Mouse (Mus musculus): ENCODE measurements around the gene Etfrf1.

The Etfrf1 gene

DNA sequence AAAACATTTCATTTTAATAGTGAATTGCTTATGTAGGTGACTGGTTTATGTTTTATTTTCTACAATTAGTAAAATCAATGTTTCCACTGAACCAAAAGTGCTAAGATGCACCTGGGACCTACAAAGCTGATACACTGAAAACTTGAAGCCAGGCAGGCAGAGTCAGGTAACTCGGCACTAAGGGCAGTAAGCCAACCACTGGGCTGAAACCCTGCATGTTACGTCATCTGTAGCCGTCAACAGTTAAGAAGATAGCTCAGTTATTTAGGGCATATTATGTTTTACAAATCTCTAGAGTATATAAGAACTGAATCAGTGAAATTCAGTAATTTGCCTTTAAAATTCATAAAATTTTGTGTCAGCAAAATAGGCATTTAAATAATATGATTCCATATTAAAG lies 15.4 kb downstream of the Etfrf1 start:
- no peak for DNase-seq (ENCODE audit: low spot score in 2 of 2)

DNA sequence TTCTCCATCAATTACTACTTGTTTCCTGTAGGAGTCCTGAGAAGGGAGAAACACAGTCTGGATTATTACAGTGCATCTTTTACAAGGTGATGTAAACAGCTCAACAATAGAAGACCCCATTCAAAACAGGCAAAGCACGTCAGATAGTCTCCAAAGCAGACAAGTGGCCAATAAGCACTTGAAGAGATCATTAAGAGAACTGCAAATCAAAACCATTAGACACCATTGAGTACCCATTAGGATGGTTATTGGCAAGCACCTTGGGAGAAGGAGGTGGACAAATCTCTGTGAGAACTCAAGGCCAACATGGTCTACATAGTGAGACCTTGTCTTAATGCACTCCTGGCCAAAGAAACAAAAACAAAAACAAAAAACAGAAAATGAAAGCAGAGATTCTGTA lies 23.5 kb downstream of the Etfrf1 start:
- no peak for DNase-seq (ENCODE audit: low spot score in 2 of 2)

DNA sequence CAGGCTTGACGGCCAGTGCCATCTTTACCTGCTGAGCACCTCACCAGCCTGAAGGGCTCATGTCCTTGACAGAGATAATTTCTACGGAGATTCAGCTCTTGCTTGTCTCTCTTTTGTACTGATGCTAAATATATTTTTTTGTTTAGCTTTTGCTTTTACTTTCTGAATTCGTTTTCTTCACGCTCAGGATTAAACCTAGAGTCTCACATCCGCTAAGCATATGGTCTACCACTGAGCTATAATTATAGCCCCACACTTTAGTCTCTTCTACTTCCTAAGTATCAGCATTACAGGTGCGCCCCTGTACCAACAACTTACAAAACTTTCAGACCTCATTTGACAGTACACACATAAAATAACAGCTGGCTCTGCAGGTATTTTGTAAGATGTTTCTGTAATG lies 24.4 kb downstream of the Etfrf1 start:
- DNase-seq (ENCODE audit: low spot score in 2 of 2): no peak

DNA sequence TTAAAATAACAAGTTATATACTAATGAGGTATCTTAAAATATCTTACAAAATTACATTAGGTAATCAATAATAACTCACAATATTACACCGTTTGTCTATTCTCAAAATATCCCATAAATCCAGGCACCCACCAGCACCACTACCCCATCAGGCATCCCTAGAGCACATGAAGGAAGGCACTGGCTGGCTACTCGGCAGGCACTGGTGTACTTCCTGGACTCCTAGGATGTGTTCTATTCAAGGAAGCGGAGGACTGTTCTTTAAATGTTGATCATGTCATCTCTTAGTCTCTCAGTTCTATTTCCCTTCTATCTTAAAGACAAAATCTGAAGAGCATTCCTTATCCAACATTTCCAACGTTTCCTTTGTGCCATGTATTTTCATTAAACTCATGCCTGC lies 26.2 kb downstream of the Etfrf1 start:
- DNase-seq (ENCODE audit: low spot score in 2 of 2): no peak

DNA sequence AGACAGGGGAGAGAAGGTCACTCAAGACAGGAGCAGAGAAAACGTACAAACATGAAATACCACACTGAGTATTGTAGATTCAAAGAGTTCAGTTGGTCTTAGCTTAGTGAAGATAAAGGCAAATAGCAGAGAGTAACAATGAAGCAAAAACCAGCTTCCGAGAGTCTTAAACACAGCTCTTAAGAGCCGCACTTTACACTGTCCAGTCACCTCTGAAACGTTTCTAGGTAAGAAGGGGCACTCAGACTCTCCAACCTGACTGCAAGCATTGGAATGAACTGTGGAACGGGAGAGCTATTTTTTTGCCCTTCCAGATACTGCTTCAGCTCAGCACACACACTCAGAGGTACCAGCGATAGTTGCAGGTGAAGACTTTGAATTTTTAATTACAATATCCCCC lies 29.4 kb downstream of the Etfrf1 start:
- DNase-seq (ENCODE audit: low spot score in 2 of 2): no peak

DNA sequence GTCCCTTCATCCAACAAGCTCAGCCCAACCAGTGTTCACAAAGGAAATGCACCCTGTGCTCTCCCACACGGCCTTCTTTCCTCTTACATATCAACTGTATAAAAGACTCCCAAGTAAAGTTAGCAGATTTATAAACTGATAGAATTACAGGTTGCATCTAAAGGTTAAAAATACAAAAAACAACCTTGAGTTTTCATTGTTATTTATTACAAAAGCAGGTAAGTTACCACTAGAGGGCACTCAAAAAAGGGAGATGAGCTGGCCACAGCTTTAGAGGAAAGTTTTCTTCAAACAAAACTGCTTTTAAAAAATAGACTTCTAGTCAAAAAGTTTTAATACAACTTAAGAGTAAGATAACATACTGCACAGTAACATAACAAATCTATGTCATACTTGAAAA lies 31.6 kb downstream of the Etfrf1 start:
- DNase-seq (ENCODE audit: low spot score in 2 of 2): no peak

DNA sequence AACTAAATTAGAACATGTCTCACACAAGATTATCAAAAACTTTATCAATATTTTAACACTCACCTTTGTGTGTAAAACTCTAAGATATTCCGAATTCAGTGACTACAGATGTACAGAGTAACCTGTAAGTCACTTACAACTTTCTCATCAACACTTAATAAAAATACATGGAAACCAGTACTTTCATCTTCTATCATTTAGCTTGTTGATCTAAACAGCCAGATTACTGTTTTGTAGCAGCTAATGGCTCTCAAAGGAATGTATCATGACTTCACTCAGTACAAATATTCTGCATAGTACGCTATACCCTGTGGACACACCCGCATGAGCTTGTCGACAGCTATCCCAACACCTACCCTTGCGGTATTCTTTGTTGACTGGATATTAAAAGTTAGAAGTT lies 35.9 kb downstream of the Etfrf1 start:
- DNase-seq (ENCODE audit: low spot score in 2 of 2): no peak

DNA sequence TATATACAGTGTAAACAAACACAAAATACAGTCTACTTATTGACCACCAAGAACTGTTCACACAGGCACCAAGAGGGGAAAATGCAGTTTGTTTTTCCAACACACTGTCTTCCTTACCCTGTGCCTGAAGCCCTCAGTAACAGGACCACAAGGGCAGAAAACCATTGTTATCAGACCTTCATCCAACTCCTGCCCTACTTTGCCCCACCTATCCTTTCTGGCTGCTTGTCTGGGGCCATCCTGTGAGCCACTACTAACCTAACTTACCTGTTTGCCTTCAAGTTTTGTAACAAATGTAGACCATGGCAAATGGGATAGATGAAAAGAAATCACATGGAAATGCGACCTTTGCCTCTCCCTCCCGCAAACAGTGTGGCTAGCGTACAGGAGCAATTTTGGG lies 37.0 kb downstream of the Etfrf1 start:
- no peak for DNase-seq (ENCODE audit: low spot score in 2 of 2)

DNA sequence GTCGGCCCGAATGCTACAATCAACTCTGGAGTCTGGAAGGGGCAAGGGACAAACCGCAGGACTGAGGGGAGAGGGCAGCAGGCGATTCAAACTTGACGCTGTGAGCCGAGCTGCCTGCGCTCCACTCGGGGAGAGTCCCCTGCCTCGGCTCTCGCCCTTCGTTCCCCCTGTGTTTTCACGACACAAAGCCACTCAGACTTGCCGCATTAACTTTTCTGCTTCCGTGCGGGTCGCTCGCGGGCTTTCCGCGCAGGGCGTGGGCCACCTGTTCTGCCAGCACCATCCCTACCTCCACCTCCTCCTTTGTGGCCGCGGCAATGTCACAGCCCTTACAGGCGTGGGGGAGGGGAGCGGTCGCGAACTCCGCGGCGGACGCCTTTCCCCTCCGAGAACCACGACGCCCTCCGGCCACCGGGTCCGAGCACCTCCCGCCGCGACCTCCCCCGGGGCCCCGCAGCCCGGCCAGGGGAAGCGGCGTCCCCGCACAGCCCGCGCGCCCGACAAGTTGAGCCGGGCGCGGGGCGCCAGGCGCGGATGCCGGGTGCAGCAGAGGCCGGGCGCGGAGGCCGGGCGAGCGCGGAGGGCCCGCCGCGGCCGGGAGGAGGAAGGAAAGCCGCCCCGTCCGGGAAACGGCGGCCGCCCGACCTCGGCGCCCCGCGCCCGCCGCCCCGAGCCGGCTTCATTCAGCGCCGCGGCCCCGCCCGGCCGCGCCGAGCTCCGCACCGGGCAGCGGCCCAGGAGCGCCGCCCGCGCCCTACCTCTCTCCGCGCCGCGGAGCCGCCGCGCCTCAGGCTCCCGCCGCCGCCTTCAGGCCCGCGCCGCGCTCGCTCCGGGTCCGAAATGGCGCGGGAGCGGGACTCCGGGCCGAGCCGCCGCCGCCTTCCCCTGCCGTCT lies 38.6 kb downstream of the Etfrf1 start:
- DNase-seq (ENCODE audit: low spot score in 2 of 2): peak; percentile 37 to 40

DNA sequence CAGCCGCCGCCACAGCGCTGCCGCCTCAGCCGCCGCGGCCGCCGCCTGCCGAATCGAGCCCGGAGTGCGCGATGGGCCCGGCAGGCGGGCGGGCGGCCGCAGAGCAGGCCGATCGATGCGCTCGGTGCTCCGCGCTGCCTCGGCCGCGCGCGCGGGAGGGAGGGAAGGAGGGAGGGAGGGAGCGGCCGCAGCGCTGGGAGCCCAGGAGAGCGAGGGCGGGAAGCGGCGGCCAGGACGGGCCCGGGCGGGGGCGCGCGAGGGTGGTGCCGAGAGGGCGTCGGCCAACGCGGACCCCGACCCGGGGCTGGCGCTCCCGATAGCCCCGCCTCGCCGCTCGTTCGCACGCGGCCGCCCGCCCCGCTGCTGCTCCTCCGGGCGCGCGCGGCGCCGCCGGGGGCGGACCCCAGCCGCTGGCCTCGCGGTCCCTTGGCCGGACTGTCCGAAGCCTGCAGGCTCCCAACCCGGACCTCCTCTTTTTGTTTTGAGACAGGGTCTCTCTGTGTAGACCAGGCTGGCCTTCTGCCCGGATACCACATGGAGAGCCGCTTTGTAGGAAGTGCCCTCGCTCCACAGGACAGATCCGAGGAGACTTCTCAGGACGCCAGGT lies 39.4 kb downstream of the Etfrf1 start, which contains the start of gene Kras:
Gene Kras, minus strand, starts transcription at position 55 of the 607 bp plus-strand sequence.
- DNase-seq (ENCODE audit: low spot score in 2 of 2): peak; percentile 88 to 89

DNA sequence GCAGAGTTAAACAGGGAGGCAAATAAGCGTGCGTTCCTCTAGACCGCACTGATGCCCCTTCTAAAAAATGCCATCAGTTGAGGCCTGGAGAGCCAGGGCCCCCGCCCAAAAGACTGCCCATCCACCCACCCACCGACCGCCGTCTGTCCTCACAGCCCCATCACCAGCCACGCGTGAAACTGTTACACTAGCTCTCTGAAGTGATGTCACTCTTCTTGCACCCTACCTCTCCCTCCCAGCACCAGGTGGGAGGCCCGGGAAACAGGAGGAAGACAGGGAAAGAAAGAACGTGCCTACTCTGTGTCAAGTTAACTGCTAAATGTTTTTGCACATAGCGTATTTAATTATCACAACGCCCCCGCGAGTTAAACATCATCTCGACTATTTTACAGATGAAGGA lies 39.9 kb downstream of the Etfrf1 start:
- no peak for DNase-seq (ENCODE audit: low spot score in 2 of 2)

DNA sequence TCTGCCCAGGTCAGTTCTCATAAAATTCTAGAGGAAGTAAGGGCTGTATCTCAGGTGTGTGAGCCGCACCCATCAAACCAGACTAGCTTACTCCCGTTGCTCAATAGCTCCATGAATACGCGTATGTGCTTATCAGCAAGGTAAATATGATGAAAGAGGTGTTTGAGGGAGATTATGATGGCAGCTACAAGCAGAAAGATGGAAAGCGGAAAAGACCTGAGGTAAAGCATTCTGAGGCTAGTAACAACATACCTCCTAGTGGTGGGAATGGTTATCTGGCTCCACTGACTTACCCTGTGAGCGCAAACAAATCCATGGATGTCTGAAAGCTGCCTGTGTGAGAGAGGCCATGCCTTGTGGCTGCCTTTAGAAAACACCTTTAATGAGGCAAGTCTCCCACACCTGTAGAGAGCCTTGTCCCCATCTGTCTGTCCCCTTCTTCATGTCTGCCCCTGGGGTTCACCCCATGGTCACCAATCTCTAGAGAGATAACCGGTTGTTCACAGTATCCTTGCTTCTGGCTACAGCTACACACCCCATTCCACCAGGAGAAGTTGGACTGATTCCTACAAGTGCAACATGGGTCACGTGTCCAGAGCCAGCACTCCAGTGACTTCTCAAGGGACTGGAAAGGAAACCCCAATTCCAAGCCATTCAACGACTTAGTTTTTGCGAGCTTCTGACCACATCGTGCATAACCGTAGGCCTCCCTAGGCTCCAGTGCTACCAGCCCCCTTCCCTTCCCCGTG lies 45.2 kb downstream of the Etfrf1 start:
- no peak for DNase-seq (ENCODE audit: low spot score in 2 of 2)

DNA sequence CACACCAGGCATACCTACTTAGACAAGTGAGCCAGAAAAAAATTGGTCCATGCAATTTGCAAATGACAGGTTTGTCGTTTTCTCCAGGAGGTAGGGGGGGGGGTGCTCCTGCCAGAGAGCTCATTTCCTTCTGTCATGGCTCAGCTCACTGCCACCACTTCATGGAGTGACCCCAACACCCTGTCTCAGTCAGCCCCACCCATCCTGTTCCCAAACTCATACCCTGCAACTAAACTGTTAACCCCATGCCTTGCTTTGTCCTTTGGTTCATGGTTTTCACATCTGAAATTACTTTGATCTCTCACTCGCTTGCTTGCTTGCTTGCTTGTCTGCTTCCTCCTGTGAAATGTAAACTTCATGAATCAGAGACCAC lies 45.8 kb downstream of the Etfrf1 start:
- no peak for DNase-seq (ENCODE audit: low spot score in 2 of 2)

DNA sequence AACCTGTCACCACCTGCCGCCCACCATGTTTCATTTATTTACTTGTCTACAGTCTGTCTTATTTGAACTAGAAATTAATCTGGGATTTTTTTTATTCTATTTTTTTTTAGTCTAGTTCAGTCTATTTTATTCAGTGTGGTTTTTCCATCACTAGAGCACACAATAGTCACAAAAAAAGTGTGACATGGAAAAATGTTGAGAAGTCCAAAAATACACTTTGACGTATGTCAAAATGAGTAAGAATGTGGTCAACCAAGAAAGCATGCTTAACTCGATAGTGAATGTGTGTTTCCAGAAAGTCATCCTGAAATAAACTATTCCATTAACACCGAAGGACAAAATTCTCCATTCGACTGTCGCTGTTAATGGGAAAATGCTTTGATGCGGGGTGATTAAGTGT lies 51.4 kb downstream of the Etfrf1 start:
- DNase-seq (ENCODE audit: low spot score in 2 of 2): no peak
